Mouse (Mus musculus) myocyte (in vitro differentiated cells): ENCODE measurements at regions not wholly inside any gene's neighbourhood (a gene's known extent, or its start where the extent isn't known, plus 50 kb on each side); places are given as distances from the start of the nearest gene placed in this dataset.
A peak's percentile ranks its signal among the peaks of the same experiment; 100 is the strongest.

Experiments
- H3K27me3 ChIP-seq: one replicate; pipeline ENCODE4 v1.6.1; 2011; ENCODE audit not compliant: control insufficient read depth, insufficient read depth, insufficient read length
- H3K36me3 ChIP-seq: one replicate; pipeline ENCODE4 v1.6.1; 2011; ENCODE audit not compliant: control insufficient read depth, insufficient read depth
- H3K4me2 ChIP-seq: one replicate; pipeline ENCODE4 v1.6.1; 2011; ENCODE audit warnings: low read depth, control low read depth
- H3K4me3 ChIP-seq: one replicate; pipeline ENCODE4 v1.5.1; 2011; ENCODE audit warnings: mild to moderate bottlenecking, control low read depth, moderate library complexity
- H3K79me2 ChIP-seq: one replicate; pipeline ENCODE4 v1.6.1; 2011; ENCODE audit not compliant: control insufficient read depth, insufficient read depth
- H3ac ChIP-seq: one replicate; pipeline ENCODE4 v1.6.1; 2011; ENCODE audit not compliant: control insufficient read depth, insufficient read length
- CEBPB ChIP-seq: IDR thresholded peaks from 2 replicates; pipeline ENCODE4 v1.6.1; 2011; ENCODE audit warnings: mild to moderate bottlenecking, moderate library complexity; ENCODE audit not compliant: poor library complexity, insufficient read depth, severe bottlenecking
- E2F4 ChIP-seq: IDR thresholded peaks from one replicate; pipeline ENCODE4 v1.6.1; 2011; ENCODE audit warnings: mild to moderate bottlenecking, control low read depth, moderate library complexity; ENCODE audit not compliant: insufficient read depth
- MAX ChIP-seq: IDR thresholded peaks from one replicate; pipeline ENCODE4 v1.6.1; 2011; ENCODE audit warnings: low read depth, mild to moderate bottlenecking, control low read depth
- MYOD1 ChIP-seq, 3 experiments: IDR thresholded peaks; one replicate each; pipeline ENCODE4 v1.6.1; 2011; ENCODE audit warnings: control low read depth in 2 of 3, low read depth in 2 of 3, mild to moderate bottlenecking in 2 of 3, moderate library complexity in 1 of 3; ENCODE audit not compliant: insufficient read length in 2 of 3, control insufficient read depth in 1 of 3
- MYOG ChIP-seq, 3 experiments: IDR thresholded peaks; one replicate each; pipeline ENCODE4 v1.6.1; 2011; ENCODE audit warnings: control low read depth in 2 of 3, low read depth in 2 of 3, mild to moderate bottlenecking in 2 of 3; ENCODE audit not compliant: insufficient read length in 2 of 3, control insufficient read depth in 1 of 3, insufficient read depth in 1 of 3
- POLR2A ChIP-seq: IDR thresholded peaks from one replicate; pipeline ENCODE4 v1.6.1; 2011; ENCODE audit warnings: low read depth, mild to moderate bottlenecking, control low read depth, moderate library complexity; ENCODE audit not compliant: insufficient read length
- POLR2AphosphoS2 ChIP-seq: IDR thresholded peaks from one replicate; pipeline ENCODE4 v1.6.1; 2011; ENCODE audit warnings: low read depth, control low read depth; ENCODE audit not compliant: insufficient read length
- REST ChIP-seq: IDR thresholded peaks from one replicate; pipeline ENCODE4 v1.6.1; 2011; ENCODE audit warnings: mild to moderate bottlenecking, control low read depth, moderate library complexity; ENCODE audit not compliant: insufficient read depth, insufficient read length
- SRF ChIP-seq: IDR thresholded peaks from one replicate; pipeline ENCODE4 v1.6.1; 2011; ENCODE audit warnings: low read depth; ENCODE audit not compliant: control insufficient read depth, insufficient read length
- TCF12 ChIP-seq: IDR thresholded peaks from one replicate; pipeline ENCODE4 v1.6.1; 2011; ENCODE audit warnings: mild to moderate bottlenecking, control low read depth; ENCODE audit not compliant: poor library complexity, insufficient read depth, severe bottlenecking
- TCF3 ChIP-seq: IDR thresholded peaks from one replicate; pipeline ENCODE4 v1.6.1; 2011; ENCODE audit warnings: low read depth, control low read depth; ENCODE audit not compliant: insufficient read length
- USF1 ChIP-seq: IDR thresholded peaks from one replicate; pipeline ENCODE4 v1.6.1; 2011; ENCODE audit warnings: low read depth, mild to moderate bottlenecking, control low read depth, moderate library complexity

GRCm38 (mm10) chr3:50842216-50842615 is 382.0 kb upstream of the Noct start:
- H3K4me2 ChIP-seq: no peak overlapping the region
- H3ac ChIP-seq: no peak overlapping the region
- no peaks in the 10 kb centered on the region for H3K36me3 ChIP-seq
- TF ChIP-seq CEBPB (peak; percentile 45; the same call in 1 of the 2 replicates), E2F4 (no peak), MYOG (IDR thresholded peaks at IDR 0.05; ENCODE audit: control insufficient read depth in 1 of 3, insufficient read depth in 1 of 3, insufficient read length in 2 of 3, low read depth in 2 of 3) (peak in 2 of 3 experiments; percentile 29 to 50), MYOD1 (IDR thresholded peaks at IDR 0.05; ENCODE audit: control insufficient read depth in 1 of 3, insufficient read length in 2 of 3, low read depth in 2 of 3) (peak in 2 of 3 experiments; percentile 53 to 77), TCF3 (no peak), POLR2AphosphoS2 (no peak), REST (no peak), USF1 (no peak)
- no peak overlapping the region for H3K4me3 ChIP-seq
- no peaks in the 10 kb centered on the region for H3K27me3 ChIP-seq
- no peaks in the 10 kb centered on the region for H3K79me2 ChIP-seq

- TF ChIP-seq MYOG (IDR thresholded peaks at IDR 0.05; ENCODE audit: control insufficient read depth in 1 of 3, insufficient read depth in 1 of 3, insufficient read length in 2 of 3, low read depth in 2 of 3) (no peak), POLR2AphosphoS2 (no peak)
- no peak overlapping the region for H3K4me2 ChIP-seq
- H3K79me2 ChIP-seq: no peaks in the 10 kb centered on the region
Observed at GRCm38 (mm10) chr3:50844835-50845301, 379.4 kb upstream of the Noct start.

DNA sequence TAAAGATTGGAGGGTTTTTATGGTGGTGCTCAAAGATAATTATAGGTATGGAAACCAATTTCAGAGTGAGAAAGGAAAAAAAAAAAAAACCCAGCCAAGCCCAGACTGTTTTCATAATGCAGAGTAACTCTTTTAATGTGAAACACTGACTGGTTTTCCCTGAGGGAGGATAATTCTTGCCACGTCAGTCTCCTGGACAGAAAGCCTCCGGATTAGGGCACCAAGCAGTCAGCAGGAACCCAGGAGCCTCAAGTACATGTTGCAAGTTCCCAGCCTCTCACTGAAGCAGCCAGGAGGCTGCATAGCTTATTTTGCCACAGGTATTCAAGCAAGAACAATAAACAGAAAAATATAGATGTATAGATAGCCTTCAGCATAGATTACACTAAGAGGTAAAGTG is 378.9 kb upstream of the Noct start:
- no peak overlapping the region for H3K4me3 ChIP-seq
- H3K4me2 ChIP-seq: no peak overlapping the region
- no peak overlapping the region for H3ac ChIP-seq
- no peaks in the 10 kb centered on the region for H3K79me2 ChIP-seq
- H3K27me3 ChIP-seq: no peaks in the 10 kb centered on the region
- H3K36me3 ChIP-seq: no peaks in the 10 kb centered on the region
- TF ChIP-seq SRF (no peak), TCF3 (no peak)

More at GRCm38 (mm10) chr3:50844835-50845301, 379.4 kb upstream of the Noct start:
- Histone ChIP-seq H3K4me3 (no peak overlapping the region), H3K27me3 (no peaks in the 10 kb centered on the region), H3ac (no peak overlapping the region), H3K36me3 (no peaks in the 10 kb centered on the region)

- no peaks in the 10 kb centered on the region for H3K27me3 ChIP-seq
- no peak overlapping the region for H3K4me2 ChIP-seq
- H3K4me3 ChIP-seq: no peak overlapping the region
Observed at GRCm38 (mm10) chr3:50848528-50848927, 375.7 kb upstream of the Noct start.

DNA sequence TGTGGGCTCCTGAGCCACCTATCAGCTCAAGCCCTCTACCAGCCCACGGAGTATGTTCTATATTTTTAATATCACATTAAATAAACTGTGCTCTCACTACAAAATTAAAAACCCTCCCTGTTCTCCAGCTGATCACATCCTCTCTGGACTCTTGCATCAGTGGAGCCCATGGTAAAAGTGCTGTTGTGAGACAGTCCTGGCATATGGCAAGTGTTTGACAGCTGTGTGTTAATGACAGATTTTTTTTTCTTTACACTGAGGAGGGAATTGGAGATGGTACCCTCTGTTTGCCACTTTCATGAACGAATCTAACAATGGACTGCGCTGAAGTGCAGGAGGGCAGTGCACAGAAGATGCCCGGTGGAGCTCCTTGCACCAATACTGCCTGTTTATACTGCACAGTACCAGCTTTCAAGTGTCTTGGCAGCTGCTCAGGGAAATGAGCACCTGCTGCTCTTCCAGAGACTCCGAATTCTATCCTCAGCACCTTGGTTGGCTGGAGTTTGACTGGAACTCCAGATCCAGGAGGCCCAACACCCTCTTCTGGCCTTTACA is 373.1 kb upstream of the Noct start:
- H3K79me2 ChIP-seq: no peaks in the 10 kb centered on the region
- TF ChIP-seq TCF3: no peak
- H3K4me2 ChIP-seq: no peak overlapping the region
- H3K36me3 ChIP-seq: no peaks in the 10 kb centered on the region
- H3K27me3 ChIP-seq: peaks cover 5% of the 10 kb centered on the region
- no peak overlapping the region for H3K4me3 ChIP-seq
- H3ac ChIP-seq: no peak overlapping the region

More at GRCm38 (mm10) chr3:50848528-50848927, 375.7 kb upstream of the Noct start:
- Histone ChIP-seq H3ac (no peak overlapping the region), H3K79me2 (no peaks in the 10 kb centered on the region), H3K36me3 (no peaks in the 10 kb centered on the region)
- TF ChIP-seq POLR2A (no peak), POLR2AphosphoS2 (no peak), CEBPB (no peak), SRF (no peak), TCF12 (no peak), REST (no peak), MAX (no peak), E2F4 (no peak), MYOD1 (IDR thresholded peaks at IDR 0.05; ENCODE audit: control insufficient read depth in 1 of 3, insufficient read length in 2 of 3, low read depth in 2 of 3) (no peak), MYOG (IDR thresholded peaks at IDR 0.05; ENCODE audit: control insufficient read depth in 1 of 3, insufficient read depth in 1 of 3, insufficient read length in 2 of 3, low read depth in 2 of 3) (no peak), TCF3 (no peak)

- H3K27me3 ChIP-seq: no peaks in the 10 kb centered on the region
- H3K36me3 ChIP-seq: no peaks in the 10 kb centered on the region
- no peak overlapping the region for H3K4me2 ChIP-seq
- H3K79me2 ChIP-seq: no peaks in the 10 kb centered on the region
- H3K4me3 ChIP-seq: no peak overlapping the region
- TF ChIP-seq USF1 (no peak), POLR2AphosphoS2 (no peak), MYOD1 (IDR thresholded peaks at IDR 0.05; ENCODE audit: control insufficient read depth in 1 of 3, insufficient read length in 2 of 3, low read depth in 2 of 3) (no peak), POLR2A (no peak), TCF3 (no peak), REST (no peak), E2F4 (no peak), SRF (no peak)
- no peak overlapping the region for H3ac ChIP-seq
Observed at GRCm38 (mm10) chr3:50867105-50867504, 357.1 kb upstream of the Noct start.
